Mouse (Mus musculus) intestine, postnatal 0 days (tissue): ENCODE results near the gene Itgbl1. TPM values are rescaled to one million over a fixed set of nuclear protein-coding genes. Genes with fewer than 3 reads are reported as not detected.

ENCODE experiments used
- ATAC-seq: fragments of 200-750 bp; cut with Nextera tagmentation; 2 replicates; pipeline ENCODE4 v1.8.0; 2017; ENCODE audit warnings: mild to moderate bottlenecking, moderate TSS enrichment, moderate library complexity
- H3K27ac ChIP-seq: fragments of 300-500 bp; sonication (generic); 2 replicates; pipeline ENCODE4 v1.5.1; 2014; ENCODE audit warnings: mild to moderate bottlenecking, low read depth, low read length, moderate library complexity
- H3K27me3 ChIP-seq: fragments of 300-500 bp; sonication (generic); replicated peaks from 2 replicates; pipeline ENCODE4 v1.6.1; 2014; ENCODE audit warnings: low read length, mixed read lengths; ENCODE audit not compliant: control insufficient read depth, insufficient read depth
- H3K36me3 ChIP-seq: fragments of 300-500 bp; sonication (generic); 2 replicates; pipeline ENCODE4 v1.6.1; 2014; ENCODE audit warnings: mild to moderate bottlenecking, moderate library complexity; ENCODE audit not compliant: control insufficient read depth, insufficient read depth
- H3K4me1 ChIP-seq: fragments of 300-500 bp; sonication (generic); replicated peaks from 2 replicates; pipeline ENCODE4 v1.6.1; 2014; ENCODE audit warnings: antibody characterized with exemption, low read length, mixed read lengths; ENCODE audit not compliant: control insufficient read depth, insufficient read depth
- H3K4me2 ChIP-seq: fragments of 300-500 bp; sonication (generic); replicated peaks from 2 replicates; pipeline ENCODE4 v1.6.1; 2014; ENCODE audit warnings: low read depth, mild to moderate bottlenecking, moderate library complexity
- H3K4me3 ChIP-seq: fragments of 300-500 bp; sonication (generic); 2 replicates; pipeline ENCODE4 v1.5.1; 2014; ENCODE audit warnings: low read depth, low read length
- H3K9ac ChIP-seq: fragments of 300-500 bp; sonication (generic); 2 replicates; pipeline ENCODE4 v1.6.1; 2014; ENCODE audit warnings: mild to moderate bottlenecking, low read depth, low read length
- H3K9me3 ChIP-seq: fragments of 300-500 bp; sonication (generic); 2 replicates; pipeline ENCODE4 v1.6.1; 2016; ENCODE audit warnings: mixed run types; ENCODE audit not compliant: control insufficient read depth
- CTCF ChIP-seq: sonication (generic); IDR thresholded peaks from 2 replicates; pipeline ENCODE4 v1.5.1; 2016; ENCODE audit warnings: low read depth, mild to moderate bottlenecking, control low read depth, antibody characterized with exemption, moderate library complexity
- WGBS: fragments of 180-500 bp; shearing (Covaris S2); extraction: QIAGEN DNeasy Blood & Tissue Kit; methylation state at CpG from one replicate; pipeline ENCODE4 v1.1.7; 2014; 5-methylcytosine and 5-hydroxymethylcytosine counted together
- polyA plus RNA-seq: library from polyadenylated mRNA; unstranded; fragments of >200 nt; fragmentation: Nextera tagmentation; extraction: Ambion mirVana; gene quantifications from 2 replicates; pipeline ENCODE4 v1.2.1, GENCODE M21; 2015

Itgbl1 gene
- 0.12 and 0.17 TPM in 2 replicates for polyA plus RNA-seq

DNA sequence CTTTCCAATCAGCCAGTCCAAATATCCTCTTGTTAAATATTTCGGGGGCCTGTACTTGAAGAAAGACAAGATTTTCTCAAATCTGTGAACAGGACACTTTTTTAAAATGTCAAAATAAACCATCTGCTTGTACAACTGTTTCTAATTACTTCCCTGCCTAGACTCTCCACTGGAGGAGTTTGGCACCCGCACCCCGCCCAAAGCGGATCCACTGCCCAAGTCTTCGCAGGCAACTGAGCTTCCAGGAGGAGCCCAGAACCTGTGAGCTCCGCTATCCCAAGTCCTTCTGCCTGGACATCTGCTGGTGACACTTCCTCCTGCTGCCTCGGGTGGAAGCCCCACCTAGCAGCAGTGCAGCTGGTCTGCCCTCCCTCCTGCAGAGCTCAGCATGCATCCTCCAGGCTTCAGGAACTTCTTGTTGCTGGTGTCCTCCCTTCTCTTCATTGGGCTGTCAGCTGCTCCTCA is at the start of gene Itgbl1:
Gene Itgbl1 (plus strand): TSS at position 51 of the 465 bp plus-strand sequence.
- TF ChIP-seq CTCF = no peak
- Histone ChIP-seq H3K4me3 (no peak within 1 kb of the TSS), H3K36me3 (no peaks in the 10 kb centered on the region), H3K4me2 (no peak within 1 kb of the TSS), H3K9me3 (no peaks in the 10 kb centered on the region), H3K9ac (no peak within 1 kb of the TSS), H3K4me1 (no peaks in the 10 kb centered on the region), H3K27ac (no peak within 1 kb of the TSS), H3K27me3 (no peaks in the 10 kb centered on the region)
- WGBS = 43% methylated on average over 7 of the region's 7 CpGs
- ATAC-seq = no peak

DNA sequence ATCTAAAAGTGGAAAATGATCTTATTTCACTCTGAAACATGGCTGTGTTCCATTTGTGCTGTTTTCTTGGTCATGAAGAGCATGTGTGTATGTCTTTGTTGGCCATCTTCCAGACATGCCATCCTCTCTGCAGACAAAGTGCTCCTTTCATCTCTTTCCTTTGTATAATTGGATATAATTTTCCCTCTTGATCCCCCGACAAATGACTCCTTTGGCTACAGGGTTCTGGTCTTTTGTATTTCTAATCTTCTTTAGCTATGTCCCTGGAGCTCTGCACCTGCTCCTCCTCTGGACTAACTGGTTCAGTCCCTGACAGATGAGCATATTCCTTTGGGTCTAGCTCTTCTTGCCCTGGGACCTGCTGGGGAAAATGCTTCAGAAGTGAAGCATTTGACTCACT is 36.8 kb upstream of the Itgbl1 start:
- H3K9me3 ChIP-seq = no peaks in the 10 kb centered on the region
- H3K4me1 ChIP-seq = no peaks in the 10 kb centered on the region
- no peak overlapping the region for H3K9ac ChIP-seq
- no peak overlapping the region for H3K4me2 ChIP-seq
- H3K36me3 ChIP-seq = no peaks in the 10 kb centered on the region
- WGBS = 60% methylated on average over 1 of the region's 1 CpGs
- no peak for TF ChIP-seq CTCF
- no peak overlapping the region for H3K4me3 ChIP-seq
- H3K27ac ChIP-seq = no peak overlapping the region
- peaks cover 11% of the 10 kb centered on the region; the same call in 1 of the 2 replicates for H3K27me3 ChIP-seq
- ATAC-seq = no peak

DNA sequence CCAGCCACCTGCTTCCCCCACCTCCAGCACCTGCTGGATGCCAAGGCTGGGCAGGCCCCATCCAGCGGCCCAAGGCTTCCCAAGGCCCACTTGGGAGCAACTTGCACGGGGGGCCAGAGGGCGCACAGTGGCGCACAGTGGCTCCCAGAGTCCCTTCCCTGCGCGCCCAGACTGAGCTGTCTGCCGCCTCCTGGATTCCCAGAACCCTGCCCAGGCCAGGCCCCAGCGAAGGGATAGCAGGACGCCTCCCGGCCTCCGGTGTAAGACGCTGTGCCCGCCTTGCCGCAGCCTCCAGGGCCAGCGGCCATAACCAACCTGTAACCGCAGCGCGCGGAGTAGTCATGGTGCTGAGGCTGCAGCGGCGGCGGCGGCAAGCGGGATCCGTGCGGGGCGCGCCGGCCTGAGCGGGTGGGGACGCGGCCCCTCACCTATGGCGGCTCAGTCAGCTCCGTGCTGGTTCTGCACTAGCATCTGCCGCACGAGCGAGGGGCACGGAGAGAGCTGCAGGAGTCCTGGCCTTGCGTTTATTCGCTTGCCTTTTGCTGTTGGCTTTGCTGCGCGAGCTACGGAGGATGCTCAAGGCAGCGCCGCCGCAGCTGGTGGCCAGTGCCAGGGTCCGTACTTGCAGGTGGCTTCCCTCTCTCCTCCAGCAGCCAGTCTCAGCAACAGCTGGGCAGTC is 33.1 kb upstream of the Itgbl1 start, which contains the start of gene Nalcn:
Gene Nalcn (minus strand): TSS at position 644 of the 679 bp plus-strand sequence.
- WGBS = 2% methylated on average over 47 of the region's 47 CpGs
- Histone ChIP-seq H3K4me2 (peak within 1 kb of the TSS; percentile 59), H3K27me3 (peaks cover 11% of the 10 kb centered on the region; the same call in 1 of the 2 replicates), H3K27ac (no peak within 1 kb of the TSS), H3K4me3 (peak within 1 kb of the TSS; percentile 21), H3K36me3 (no peaks in the 10 kb centered on the region), H3K9ac (no peak within 1 kb of the TSS), H3K9me3 (no peaks in the 10 kb centered on the region), H3K4me1 (no peaks in the 10 kb centered on the region)
- no peak for ATAC-seq
- no peak for TF ChIP-seq CTCF

DNA sequence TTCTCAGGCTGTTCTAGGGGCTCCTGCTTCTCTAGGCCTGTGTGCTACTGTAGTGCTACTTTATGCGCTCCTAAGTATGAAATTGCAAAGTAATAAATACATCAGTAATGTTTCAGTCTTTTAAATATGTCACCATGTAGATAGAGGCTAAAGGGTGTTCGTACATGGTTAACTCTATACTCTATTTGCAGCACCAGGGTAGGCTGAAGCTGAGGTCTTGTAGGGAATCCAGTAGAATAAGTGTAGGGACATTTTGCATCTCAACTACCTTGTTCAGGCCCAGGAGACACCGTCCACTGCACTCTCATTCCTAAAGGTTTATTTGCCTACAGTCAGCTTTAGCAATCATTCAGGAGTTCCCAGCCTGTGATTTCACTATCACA is 32.6 kb upstream of the Itgbl1 start:
- TF ChIP-seq CTCF = no peak
- WGBS = 56% methylated on average over 3 of the region's 3 CpGs
- H3K27me3 ChIP-seq = peaks cover 11% of the 10 kb centered on the region; the same call in 1 of the 2 replicates
- H3K27ac ChIP-seq = no peak overlapping the region
- peak overlapping the region; percentile 21; the same call in 1 of the 2 replicates for H3K4me3 ChIP-seq
- no peaks in the 10 kb centered on the region for H3K4me1 ChIP-seq
- H3K36me3 ChIP-seq = no peaks in the 10 kb centered on the region
- no peaks in the 10 kb centered on the region for H3K9me3 ChIP-seq
- ATAC-seq = no peak
- H3K9ac ChIP-seq = no peak overlapping the region
- peak overlapping the region; percentile 59 for H3K4me2 ChIP-seq

DNA sequence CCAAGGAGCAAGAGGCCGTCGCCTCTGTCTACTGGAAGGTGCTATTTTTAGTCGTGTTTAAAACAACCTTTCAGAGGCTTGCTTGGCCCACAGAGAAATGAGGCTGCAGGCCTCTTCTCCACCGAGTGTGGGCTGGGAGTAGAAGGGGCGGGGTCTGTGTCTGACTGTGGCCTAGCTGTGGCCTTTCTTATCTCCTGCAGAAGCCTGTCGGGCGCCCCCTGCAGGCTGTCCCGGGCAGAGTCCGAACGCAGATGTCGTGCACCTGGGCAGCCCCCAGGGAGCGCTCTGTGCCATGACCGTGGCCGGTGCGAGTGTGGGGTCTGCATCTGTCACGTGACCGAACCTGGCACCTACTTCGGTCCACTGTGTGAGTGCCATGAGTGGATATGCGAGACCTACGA is 1.3 kb downstream of the Itgbl1 start:
- ATAC-seq = no peak
- Histone ChIP-seq H3K4me1 (no peaks in the 10 kb centered on the region), H3K4me2 (no peak overlapping the region), H3K9me3 (no peaks in the 10 kb centered on the region), H3K27ac (no peak overlapping the region), H3K27me3 (no peaks in the 10 kb centered on the region), H3K36me3 (no peaks in the 10 kb centered on the region), H3K4me3 (no peak overlapping the region), H3K9ac (no peak overlapping the region)
- TF ChIP-seq CTCF = peak; percentile 59
- 22% methylated on average over 20 of the region's 20 CpGs for WGBS

DNA sequence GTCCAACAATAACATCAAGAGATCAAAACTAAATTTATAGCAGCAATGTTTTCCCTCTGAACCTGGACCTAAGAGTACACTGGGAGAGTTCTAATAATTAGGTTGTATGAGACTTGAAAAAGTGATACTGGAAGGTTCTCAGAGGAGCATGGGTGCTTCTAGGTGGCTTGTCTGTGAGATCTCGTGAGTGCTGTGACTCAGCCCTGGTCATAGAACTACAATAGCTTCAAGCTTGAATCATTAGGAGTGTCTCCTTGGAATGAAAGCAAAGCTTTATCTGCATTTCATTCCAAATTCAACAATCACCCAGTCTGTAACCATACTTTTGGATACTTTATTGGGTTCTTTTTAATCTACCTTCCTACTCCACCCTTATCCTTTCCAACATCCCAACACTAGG is 2.6 kb downstream of the Itgbl1 start:
- 79% methylated on average over 1 of the region's 1 CpGs for WGBS

More for the DNA sequence above, 2.6 kb downstream of the Itgbl1 start:
- H3K4me2 ChIP-seq = no peak overlapping the region
- no peaks in the 10 kb centered on the region for H3K36me3 ChIP-seq
- no peak overlapping the region for H3K9ac ChIP-seq
- no peak for TF ChIP-seq CTCF
- H3K27me3 ChIP-seq = no peaks in the 10 kb centered on the region
- H3K9me3 ChIP-seq = no peaks in the 10 kb centered on the region
- no peak overlapping the region for H3K4me3 ChIP-seq
- ATAC-seq = no peak
- H3K27ac ChIP-seq = no peak overlapping the region
- no peaks in the 10 kb centered on the region for H3K4me1 ChIP-seq
